Mouse (Mus musculus) olfactory bulb, adult 2 months (tissue): ENCODE measurements around the gene Col9a3. TPM values are rescaled to one million over a fixed set of nuclear protein-coding genes. Genes with fewer than 3 reads are reported as not detected.

Experiments
- H3K27ac ChIP-seq: fragments of 200-500 bp; 2 replicates; pipeline ENCODE4 v1.5.1; 2012; ENCODE audit warnings: low read depth, low read length; ENCODE audit not compliant: insufficient read depth
- H3K4me1 ChIP-seq: fragments of 200-500 bp; 2 replicates; pipeline ENCODE4 v1.6.1; 2012; ENCODE audit warnings: low read length; ENCODE audit not compliant: control insufficient read depth, insufficient read depth
- H3K4me3 ChIP-seq: fragments of 200-500 bp; 2 replicates; pipeline ENCODE4 v1.5.1; 2012; ENCODE audit warnings: mild to moderate bottlenecking, low read depth, low read length, moderate library complexity; ENCODE audit not compliant: insufficient read depth
- CTCF ChIP-seq: fragments of 200-500 bp; IDR thresholded peaks from 2 replicates; pipeline ENCODE4 v1.5.1; 2012; ENCODE audit warnings: low read depth, mild to moderate bottlenecking, low read length, moderate library complexity; ENCODE audit not compliant: insufficient read depth
- POLR2A ChIP-seq: fragments of 200-500 bp; IDR thresholded peaks from 2 replicates; pipeline ENCODE4 v1.6.1; 2012; ENCODE audit warnings: mild to moderate bottlenecking, low read depth, low read length, moderate library complexity; ENCODE audit not compliant: insufficient read depth
- WGBS: fragments of 180-500 bp; shearing (Covaris S2); methylation state at CpG from one replicate; pipeline ENCODE4 v1.1.7; 2018; 5-methylcytosine and 5-hydroxymethylcytosine counted together
- polyA plus RNA-seq: library from polyadenylated mRNA; stranded (reverse); fragments of >200 nt; gene quantifications from 2 replicates; pipeline ENCODE4 v1.2.4, GENCODE M21; 2012; ENCODE audit warnings: low replicate concordance; ENCODE audit not compliant: missing spikeins, insufficient read depth, insufficient read length

The Col9a3 gene
- polyA plus RNA-seq: not detected in 2 replicates

- WGBS: 72% methylated on average over 4 of the region's 4 CpGs
- TF ChIP-seq CTCF (no peak), POLR2A (no peak)
- Histone ChIP-seq H3K27ac (no peak within 1 kb of the TSS), H3K4me3 (peak within 1 kb of the TSS; percentile 23), H3K4me1 (peaks cover 29% of the 10 kb centered on the region)
Measured at GRCm38 (mm10) chr2:180597490-180597889, at the start of gene Col9a3. TSS of gene Col9a3 (plus strand) at chr2:180597790.

- Histone ChIP-seq H3K4me1 (peaks cover 11% of the 10 kb centered on the region), H3K27ac (no peak overlapping the region), H3K4me3 (no peak overlapping the region)
- TF ChIP-seq POLR2A (no peak), CTCF (no peak)
- 77% methylated on average over 3 of the region's 3 CpGs for WGBS
Measured at GRCm38 (mm10) chr2:180552340-180552739, 45.2 kb upstream of the Col9a3 start.

GRCm38 (mm10) chr2:180555219-180555618 lies 42.4 kb upstream of the Col9a3 start:
- 55% methylated on average over 3 of the region's 3 CpGs for WGBS
- no peak overlapping the region for H3K27ac ChIP-seq
- no peak for TF ChIP-seq POLR2A
- no peak for TF ChIP-seq CTCF
- no peak overlapping the region for H3K4me3 ChIP-seq
- peaks cover 4% of the 10 kb centered on the region; the same call in 1 of the 2 replicates for H3K4me1 ChIP-seq

- WGBS: 89% methylated on average over 3 of the region's 3 CpGs
- Histone ChIP-seq H3K27ac (no peak overlapping the region), H3K4me1 (peaks cover 4% of the 10 kb centered on the region; the same call in 1 of the 2 replicates), H3K4me3 (no peak overlapping the region)
- TF ChIP-seq CTCF (no peak), POLR2A (no peak)
Measured at GRCm38 (mm10) chr2:180556470-180556869, 41.1 kb upstream of the Col9a3 start.

- WGBS: 57% methylated on average over 5 of the region's 5 CpGs
Measured at GRCm38 (mm10) chr2:180560245-180560644, 37.3 kb upstream of the Col9a3 start.

GRCm38 (mm10) chr2:180562146-180562545 lies 35.4 kb upstream of the Col9a3 start:
- no peak overlapping the region for H3K27ac ChIP-seq
- WGBS: 75% methylated on average over 5 of the region's 5 CpGs
- no peaks in the 10 kb centered on the region for H3K4me1 ChIP-seq
- TF ChIP-seq POLR2A: no peak
- no peak for TF ChIP-seq CTCF
- no peak overlapping the region for H3K4me3 ChIP-seq

More at GRCm38 (mm10) chr2:180560245-180560644, 37.3 kb upstream of the Col9a3 start:
- Histone ChIP-seq H3K4me1 (no peaks in the 10 kb centered on the region), H3K27ac (no peak overlapping the region), H3K4me3 (no peak overlapping the region)
- TF ChIP-seq CTCF: no peak
- TF ChIP-seq POLR2A: no peak

GRCm38 (mm10) chr2:180563296-180563695 lies 34.3 kb upstream of the Col9a3 start:
- no peaks in the 10 kb centered on the region for H3K4me1 ChIP-seq
- WGBS: 57% methylated on average over 6 of the region's 6 CpGs
- no peak for TF ChIP-seq POLR2A
- no peak for TF ChIP-seq CTCF
- no peak overlapping the region for H3K4me3 ChIP-seq
- no peak overlapping the region for H3K27ac ChIP-seq

GRCm38 (mm10) chr2:180563841-180564240 lies 33.7 kb upstream of the Col9a3 start:
- no peak for TF ChIP-seq CTCF
- TF ChIP-seq POLR2A: no peak

GRCm38 (mm10) chr2:180566240-180566913 lies 31.2 kb upstream of the Col9a3 start:
- H3K4me3 ChIP-seq: no peak overlapping the region
- H3K4me1 ChIP-seq: no peaks in the 10 kb centered on the region
- H3K27ac ChIP-seq: no peak overlapping the region
- WGBS: 38% methylated on average over 13 of the region's 13 CpGs
- TF ChIP-seq CTCF (peak; percentile 35; the same call in 1 of the 2 replicates), POLR2A (no peak)

More at GRCm38 (mm10) chr2:180563841-180564240, 33.7 kb upstream of the Col9a3 start:
- Histone ChIP-seq H3K4me3 (no peak overlapping the region), H3K4me1 (no peaks in the 10 kb centered on the region), H3K27ac (no peak overlapping the region)
- WGBS: 61% methylated on average over 5 of the region's 5 CpGs
